Mouse (Mus musculus): Measurements from ENCODE around the gene Lmo7. TPM values are rescaled to one million over a fixed set of nuclear protein-coding genes. Genes with fewer than 3 reads are reported as not detected.

Gene Lmo7
- polyA plus RNA-seq, 2 experiments = 2.2 to 2.4 TPM

DNA sequence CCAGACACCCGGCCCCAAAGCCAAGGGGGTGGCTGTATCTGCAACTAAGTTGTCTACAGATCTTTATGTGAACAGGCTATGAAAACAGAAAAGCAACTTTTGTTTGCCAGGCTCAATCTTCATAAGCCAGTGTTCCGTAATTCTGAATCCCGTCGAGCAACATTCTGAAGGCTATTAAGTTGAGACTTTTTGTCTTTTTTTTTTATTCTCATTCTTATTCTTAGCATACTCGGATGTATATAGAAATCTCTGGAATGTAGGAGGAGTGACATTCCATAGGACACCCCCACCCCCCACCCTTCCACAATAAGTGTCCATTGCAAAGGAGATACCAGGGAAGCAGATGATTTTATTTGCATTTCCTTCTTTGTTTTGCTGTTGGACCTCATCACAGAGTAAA lies 76.3 kb downstream of the Lmo7 start:
- H3K9ac ChIP-seq (replicated peaks) = no peak overlapping the region
- WGBS (ENCODE audit: insufficient replicate concordance) = 64% methylated on average over 5 of the region's 5 CpGs
- no peak overlapping the region for H3K4me3 ChIP-seq (ENCODE audit: insufficient read depth in 1 of 2, low read depth in 2 of 2, low read length in 2 of 2)
- TF ChIP-seq EP300 (IDR thresholded peaks at IDR 0.05; ENCODE audit: low read depth) = no peak
- no peak for TF ChIP-seq CTCF (IDR thresholded peaks at IDR 0.05; ENCODE audit: low read depth)
- no peaks in the 10 kb centered on the region for H3K36me3 ChIP-seq (replicated peaks; ENCODE audit: control insufficient read depth, insufficient read depth, low read depth)
- DNase-seq (ENCODE audit: low read depth in 3 of 3, low spot score in 3 of 3) (no peak), ATAC-seq (ENCODE audit: insufficient read depth) (no peak)
- no peak overlapping the region for H3K27ac ChIP-seq
- H3K27me3 ChIP-seq (ENCODE audit: control insufficient read depth, insufficient read depth, low read length) = no peaks in the 10 kb centered on the region
- H3K9me3 ChIP-seq (ENCODE audit: control insufficient read depth, low read length) = no peaks in the 10 kb centered on the region
- no peak overlapping the region for H3K4me2 ChIP-seq (ENCODE audit: low read depth)
- H3K4me1 ChIP-seq (replicated peaks; ENCODE audit: control insufficient read depth in 2 of 2, insufficient read depth in 2 of 2, low read length in 1 of 2) = no peaks in the 10 kb centered on the region

DNA sequence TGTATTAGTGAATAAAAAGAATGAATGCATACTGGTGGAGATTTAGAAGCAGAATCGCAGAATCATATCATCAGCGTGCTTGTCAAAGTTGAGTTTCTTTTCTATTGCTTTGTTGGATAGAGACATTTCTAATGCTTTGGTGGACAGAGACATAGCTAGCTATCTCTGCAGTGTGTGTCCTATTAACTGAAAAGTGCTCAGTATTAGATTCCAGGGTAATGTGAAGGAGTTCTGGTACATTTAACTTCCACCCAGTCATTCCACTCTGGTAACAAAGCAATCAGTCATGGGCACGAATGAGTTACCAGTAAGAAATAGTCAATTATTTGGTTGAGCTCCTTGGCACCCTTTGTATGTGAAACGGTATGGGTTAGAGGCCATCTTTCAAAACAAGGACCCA lies 76.8 kb downstream of the Lmo7 start:
- Histone ChIP-seq H3K4me2 (ENCODE audit: low read depth) (no peak overlapping the region), H3K9ac (replicated peaks) (no peak overlapping the region), H3K9me3 (ENCODE audit: control insufficient read depth, low read length) (no peaks in the 10 kb centered on the region), H3K36me3 (replicated peaks; ENCODE audit: control insufficient read depth, insufficient read depth, low read depth) (no peaks in the 10 kb centered on the region), H3K4me3 (ENCODE audit: insufficient read depth in 1 of 2, low read depth in 2 of 2, low read length in 2 of 2) (no peak overlapping the region), H3K27me3 (ENCODE audit: control insufficient read depth, insufficient read depth, low read length) (no peaks in the 10 kb centered on the region), H3K27ac (no peak overlapping the region), H3K4me1 (replicated peaks; ENCODE audit: control insufficient read depth in 2 of 2, insufficient read depth in 2 of 2, low read length in 1 of 2) (no peaks in the 10 kb centered on the region)
- no peak for TF ChIP-seq EP300 (IDR thresholded peaks at IDR 0.05; ENCODE audit: low read depth)
- no peak for TF ChIP-seq CTCF (IDR thresholded peaks at IDR 0.05; ENCODE audit: low read depth)
- DNase-seq (ENCODE audit: low read depth in 3 of 3, low spot score in 3 of 3) (no peak), ATAC-seq (ENCODE audit: insufficient read depth) (no peak)
- 77% methylated on average over 4 of the region's 4 CpGs for WGBS (ENCODE audit: insufficient replicate concordance)

DNA sequence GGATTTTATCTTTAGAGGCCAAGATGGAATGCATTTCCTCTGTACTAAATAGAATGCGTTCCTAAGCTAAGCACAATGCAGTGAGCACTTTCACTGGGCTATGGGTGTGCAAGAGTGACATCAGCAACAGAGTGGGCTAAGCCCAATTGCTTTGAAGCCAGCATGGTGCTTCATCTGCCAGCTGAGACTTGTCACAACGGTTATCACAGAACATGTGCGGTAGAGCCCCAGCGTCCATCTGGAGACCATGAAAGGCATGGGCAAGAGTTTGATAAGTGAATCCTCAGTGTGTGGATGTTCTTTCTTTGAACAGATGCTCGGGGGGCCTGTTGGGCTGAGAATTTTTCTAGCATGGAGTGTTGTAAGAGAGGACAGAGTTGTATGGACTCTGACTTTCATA lies 86.7 kb downstream of the Lmo7 start:
- no peak overlapping the region for H3K9ac ChIP-seq (replicated peaks)
- H3K36me3 ChIP-seq (replicated peaks; ENCODE audit: control insufficient read depth, insufficient read depth, low read depth) = no peaks in the 10 kb centered on the region
- no peak overlapping the region for H3K4me2 ChIP-seq (ENCODE audit: low read depth)
- H3K27me3 ChIP-seq (ENCODE audit: control insufficient read depth, insufficient read depth, low read length) = no peaks in the 10 kb centered on the region
- no peak for ATAC-seq (ENCODE audit: insufficient read depth)
- H3K27ac ChIP-seq = no peak overlapping the region
- TF ChIP-seq CTCF (IDR thresholded peaks at IDR 0.05; ENCODE audit: low read depth) (no peak), EP300 (IDR thresholded peaks at IDR 0.05; ENCODE audit: low read depth) (no peak)
- no peaks in the 10 kb centered on the region for H3K9me3 ChIP-seq (ENCODE audit: control insufficient read depth, low read length)
- no peak for DNase-seq (ENCODE audit: low read depth in 3 of 3, low spot score in 3 of 3)
- 68% methylated on average over 5 of the region's 5 CpGs for WGBS (ENCODE audit: insufficient replicate concordance)
- no peaks in the 10 kb centered on the region for H3K4me1 ChIP-seq (replicated peaks; ENCODE audit: control insufficient read depth in 2 of 2, insufficient read depth in 2 of 2, low read length in 1 of 2)
- no peak overlapping the region for H3K4me3 ChIP-seq (ENCODE audit: insufficient read depth in 1 of 2, low read depth in 2 of 2, low read length in 2 of 2)

DNA sequence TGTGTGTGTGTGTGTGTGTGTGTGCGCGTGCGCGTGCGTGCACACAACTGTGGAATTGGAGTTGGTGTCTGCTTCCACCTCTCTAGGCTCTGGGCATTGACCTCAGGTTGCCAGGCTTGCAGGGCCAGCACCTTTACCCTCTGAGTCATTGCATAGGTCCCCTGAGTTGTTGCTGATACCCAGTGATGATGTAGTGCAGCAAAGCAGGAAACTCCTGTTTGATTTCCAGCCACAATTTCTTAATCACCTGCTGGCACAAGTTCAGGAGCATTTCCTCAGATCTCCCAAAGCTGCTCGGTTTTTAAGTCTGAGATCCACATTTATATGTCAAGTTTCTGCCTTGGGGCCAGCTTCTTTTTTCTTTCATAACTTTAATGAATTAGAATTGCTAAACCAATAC lies 92.6 kb downstream of the Lmo7 start:
- 76% methylated on average over 6 of the region's 6 CpGs for WGBS (ENCODE audit: insufficient replicate concordance)
- Histone ChIP-seq H3K4me1 (replicated peaks; ENCODE audit: control insufficient read depth in 2 of 2, insufficient read depth in 2 of 2, low read length in 1 of 2) (no peaks in the 10 kb centered on the region), H3K27me3 (ENCODE audit: control insufficient read depth, insufficient read depth, low read length) (no peaks in the 10 kb centered on the region), H3K4me3 (ENCODE audit: insufficient read depth in 1 of 2, low read depth in 2 of 2, low read length in 2 of 2) (no peak overlapping the region), H3K9ac (replicated peaks) (no peak overlapping the region), H3K36me3 (replicated peaks; ENCODE audit: control insufficient read depth, insufficient read depth, low read depth) (no peaks in the 10 kb centered on the region), H3K27ac (no peak overlapping the region), H3K4me2 (ENCODE audit: low read depth) (no peak overlapping the region), H3K9me3 (ENCODE audit: control insufficient read depth, low read length) (no peaks in the 10 kb centered on the region)
- no peak for TF ChIP-seq EP300 (IDR thresholded peaks at IDR 0.05; ENCODE audit: low read depth)
- no peak for TF ChIP-seq CTCF (IDR thresholded peaks at IDR 0.05; ENCODE audit: low read depth)
- no peak for DNase-seq (ENCODE audit: low read depth in 3 of 3, low spot score in 3 of 3)
- no peak for ATAC-seq (ENCODE audit: insufficient read depth)

DNA sequence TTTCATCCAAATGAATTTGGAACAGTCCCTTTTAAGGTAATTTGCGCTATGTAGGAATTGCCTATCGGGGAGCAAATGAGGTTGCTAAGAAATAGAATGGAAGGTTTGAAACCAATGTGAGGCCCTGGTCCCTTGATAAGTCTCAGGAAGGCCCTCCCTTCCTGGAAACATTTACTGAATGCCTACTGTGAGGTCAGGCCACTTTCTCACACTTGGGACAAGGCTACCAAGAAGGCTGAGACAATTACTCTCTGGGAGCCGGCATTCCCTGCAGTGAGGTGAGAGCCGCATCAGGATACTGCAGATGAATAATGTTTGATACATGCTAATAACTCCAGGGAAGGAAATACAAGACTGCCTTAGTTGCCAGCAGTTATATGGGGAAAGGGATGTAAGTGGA lies 93.1 kb downstream of the Lmo7 start:
- DNase-seq (ENCODE audit: low read depth in 3 of 3, low spot score in 3 of 3) = no peak
- Histone ChIP-seq H3K36me3 (replicated peaks; ENCODE audit: control insufficient read depth, insufficient read depth, low read depth) (no peaks in the 10 kb centered on the region), H3K27ac (no peak overlapping the region), H3K9me3 (ENCODE audit: control insufficient read depth, low read length) (no peaks in the 10 kb centered on the region), H3K4me2 (ENCODE audit: low read depth) (no peak overlapping the region), H3K4me3 (ENCODE audit: insufficient read depth in 1 of 2, low read depth in 2 of 2, low read length in 2 of 2) (no peak overlapping the region), H3K4me1 (replicated peaks; ENCODE audit: control insufficient read depth in 2 of 2, insufficient read depth in 2 of 2, low read length in 1 of 2) (no peaks in the 10 kb centered on the region), H3K9ac (replicated peaks) (no peak overlapping the region), H3K27me3 (ENCODE audit: control insufficient read depth, insufficient read depth, low read length) (no peaks in the 10 kb centered on the region)
- 56% methylated on average over 4 of the region's 4 CpGs for WGBS (ENCODE audit: insufficient replicate concordance)
- TF ChIP-seq EP300 (IDR thresholded peaks at IDR 0.05; ENCODE audit: low read depth) = no peak
- TF ChIP-seq CTCF (IDR thresholded peaks at IDR 0.05; ENCODE audit: low read depth) = no peak
- ATAC-seq (ENCODE audit: insufficient read depth) = no peak
